Mouse (Mus musculus): ENCODE results near the gene Ulk4.

Ulk4 gene

DNA sequence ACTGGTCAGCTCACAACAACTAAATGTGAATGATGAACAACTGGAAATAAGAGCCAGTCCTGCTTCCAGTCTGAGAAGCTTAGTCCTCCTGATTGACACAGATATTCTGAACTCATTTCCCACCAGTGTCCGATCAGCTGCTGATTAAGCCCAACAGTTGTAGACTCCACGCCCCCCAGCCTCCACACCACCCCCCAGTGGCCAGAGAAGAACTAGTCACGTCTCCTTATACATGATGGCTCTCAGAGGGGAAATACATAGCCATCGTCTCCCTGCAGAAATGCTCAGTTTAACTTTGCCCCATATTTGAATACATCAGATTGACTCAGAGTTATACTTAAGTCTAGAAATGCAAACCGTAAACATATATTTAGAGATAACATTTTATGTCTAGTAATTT, 184.4 kb downstream of the Ulk4 start:
- peak in 1 of 2 experiments; percentile 36 for DNase-seq

DNA sequence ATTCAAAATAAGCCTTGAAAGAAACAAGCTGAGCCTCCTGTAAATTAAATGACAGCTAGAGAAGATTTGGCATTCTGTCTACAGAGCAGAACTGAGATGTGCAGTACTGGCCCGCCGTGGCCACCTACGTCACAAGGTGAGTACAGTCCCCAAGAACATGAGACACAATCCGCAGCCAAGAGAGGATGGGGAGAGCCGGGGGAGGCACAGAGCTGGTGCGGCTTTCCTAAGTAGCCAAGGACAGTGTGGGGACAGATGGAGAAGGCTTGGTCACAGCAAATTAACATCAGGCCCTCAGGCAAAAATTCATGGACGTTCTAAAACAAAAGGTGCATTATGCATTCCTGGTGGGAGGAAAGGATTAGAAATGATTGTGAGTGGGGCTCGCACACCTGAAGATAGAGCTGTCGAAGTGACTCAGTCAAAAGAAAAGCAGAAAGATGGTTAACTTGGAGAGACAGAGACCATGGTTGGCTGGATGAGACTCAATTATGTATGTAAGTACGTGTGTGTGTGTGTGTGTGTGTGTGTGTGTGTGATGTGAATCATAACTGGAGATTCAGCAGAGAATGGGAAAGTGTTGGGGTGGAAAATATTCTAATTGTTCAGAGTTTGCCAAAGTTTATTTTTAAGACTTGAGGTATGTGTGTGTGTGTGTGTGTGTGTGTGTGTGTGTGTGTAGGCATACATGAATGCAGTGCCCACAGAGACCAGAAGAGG, 185.8 kb downstream of the Ulk4 start:
- DNase-seq: no peak

DNA sequence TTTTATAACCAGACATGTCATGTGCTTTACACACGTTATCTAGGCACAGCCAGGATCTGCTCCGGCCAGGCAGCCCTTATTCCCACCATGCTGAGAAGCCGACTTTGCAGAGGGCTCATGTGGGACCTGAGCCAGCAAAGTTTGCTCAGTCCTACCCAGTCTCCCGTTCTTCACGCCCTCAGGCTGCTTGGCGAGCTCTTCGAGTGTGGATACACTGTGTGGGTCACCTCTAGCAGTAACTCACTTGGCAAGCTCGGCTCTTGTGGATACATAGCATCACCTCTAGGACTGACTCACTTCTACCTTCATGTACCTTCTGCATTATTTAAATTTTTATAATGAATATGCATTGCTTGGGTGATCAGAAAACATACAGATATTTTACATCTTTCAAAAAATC, 189.3 kb downstream of the Ulk4 start:
- DNase-seq: peak; percentile 61 to 72

DNA sequence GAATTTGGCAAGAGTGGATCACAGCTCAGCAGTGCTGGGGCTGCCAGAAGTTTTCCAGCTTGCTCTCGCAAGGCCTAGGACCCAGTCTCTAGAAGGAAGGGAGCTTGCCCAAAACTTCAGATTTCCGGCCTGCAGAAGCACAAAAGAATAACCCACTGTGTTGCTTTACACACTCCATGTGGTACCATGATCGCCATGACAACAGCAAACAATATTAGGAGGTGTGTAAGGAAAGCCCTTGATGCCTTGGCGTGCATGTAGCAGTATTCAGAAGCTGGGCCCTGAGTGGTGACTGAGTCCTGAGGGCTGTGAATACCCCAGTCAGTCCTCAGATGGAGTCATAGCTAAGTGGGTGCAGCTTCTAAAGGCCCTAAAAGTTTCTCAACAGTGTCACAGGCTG, 192.8 kb downstream of the Ulk4 start:
- DNase-seq: no peak

DNA sequence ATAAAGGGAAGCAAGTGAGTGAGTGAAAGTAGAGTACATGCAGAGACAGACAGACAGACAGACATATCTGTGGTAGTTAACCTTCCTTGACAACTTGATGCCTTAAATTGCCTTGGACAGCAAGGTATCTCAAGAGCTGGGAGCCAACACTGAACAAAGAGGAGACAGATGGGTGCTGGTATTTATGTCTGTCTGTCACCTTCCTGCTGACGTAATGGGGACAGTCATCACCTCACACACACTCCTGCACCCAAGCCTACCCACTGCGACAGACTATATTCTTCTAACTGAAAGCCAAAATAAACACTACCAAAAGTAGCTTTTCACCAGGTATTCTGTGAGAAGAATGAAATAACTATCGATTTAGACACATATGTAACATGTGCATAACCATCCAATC, 196.2 kb downstream of the Ulk4 start:
- DNase-seq: no peak

DNA sequence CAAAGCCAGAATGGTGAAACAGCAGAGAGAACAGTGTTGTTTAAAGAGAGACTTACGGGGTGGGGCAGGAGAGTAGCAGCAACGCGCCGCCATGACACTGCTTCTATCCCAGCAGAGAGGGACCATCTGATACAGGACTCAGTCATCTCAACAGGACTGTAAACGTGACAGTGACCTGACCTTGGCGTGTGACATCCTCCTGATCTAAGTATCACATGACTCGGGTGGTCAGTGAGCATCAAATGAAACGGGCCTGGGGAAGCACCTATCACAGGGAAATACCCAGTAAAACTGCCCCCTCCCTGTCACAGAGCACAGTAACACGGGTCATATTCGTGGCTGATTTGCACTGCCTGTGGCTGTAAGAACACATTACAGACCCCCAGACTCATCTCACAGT, 196.6 kb downstream of the Ulk4 start:
- DNase-seq: no peak

DNA sequence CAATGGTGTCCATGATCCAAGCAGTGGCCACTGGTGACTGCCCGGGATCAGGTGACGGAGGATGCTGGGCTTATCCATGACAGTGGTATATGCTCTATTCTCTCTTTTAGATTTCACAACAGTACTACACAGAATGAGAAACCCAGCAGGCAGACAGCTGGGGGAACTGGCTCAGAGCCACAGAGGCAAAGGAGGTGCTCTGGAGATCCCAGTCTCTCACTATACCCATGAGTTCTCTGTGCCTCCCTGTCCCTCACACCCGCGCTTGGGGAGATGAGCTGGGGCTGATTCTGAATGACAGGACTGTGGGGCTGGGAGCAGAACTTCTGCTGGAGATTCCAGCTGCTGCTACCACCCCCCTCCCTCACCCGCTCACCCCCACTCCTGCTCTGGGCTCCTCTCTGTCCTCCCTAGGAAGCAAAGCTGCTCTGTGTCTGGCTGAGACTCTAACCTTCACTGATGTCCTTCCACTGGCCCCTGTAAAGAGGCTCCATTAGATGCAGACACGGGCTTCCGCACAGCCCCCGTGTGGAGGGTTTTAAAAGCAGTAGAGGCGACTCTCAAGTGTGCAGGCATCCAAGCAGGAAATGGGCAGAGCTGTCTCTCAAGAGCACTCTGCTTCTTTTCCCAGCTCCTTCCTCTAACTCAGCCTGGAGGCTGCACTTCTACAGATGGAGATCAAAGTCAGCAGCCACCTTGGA, 197.5 kb downstream of the Ulk4 start:
- DNase-seq: peak in 1 of 2 experiments; percentile 39

DNA sequence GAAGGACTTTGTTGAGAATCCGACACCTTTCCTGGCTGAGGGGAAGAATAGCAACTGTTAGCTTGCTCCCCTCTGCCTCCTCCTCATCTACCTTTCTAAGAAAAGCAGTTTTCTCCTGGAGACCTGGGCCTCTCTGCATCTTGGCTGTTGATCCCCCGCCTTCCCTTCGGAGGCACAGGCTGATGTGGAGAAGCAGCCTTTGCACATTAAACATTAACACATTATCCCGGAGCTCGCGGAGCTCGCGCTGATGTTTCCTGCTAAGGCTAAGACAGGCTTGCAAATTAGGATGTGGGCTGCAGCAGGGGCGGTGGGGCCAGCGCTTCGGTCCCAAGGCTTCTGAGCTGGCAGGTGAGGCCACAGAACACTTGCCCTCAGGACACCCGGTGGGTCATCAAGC, 200.7 kb downstream of the Ulk4 start:
- DNase-seq: peak; percentile 51 to 56

DNA sequence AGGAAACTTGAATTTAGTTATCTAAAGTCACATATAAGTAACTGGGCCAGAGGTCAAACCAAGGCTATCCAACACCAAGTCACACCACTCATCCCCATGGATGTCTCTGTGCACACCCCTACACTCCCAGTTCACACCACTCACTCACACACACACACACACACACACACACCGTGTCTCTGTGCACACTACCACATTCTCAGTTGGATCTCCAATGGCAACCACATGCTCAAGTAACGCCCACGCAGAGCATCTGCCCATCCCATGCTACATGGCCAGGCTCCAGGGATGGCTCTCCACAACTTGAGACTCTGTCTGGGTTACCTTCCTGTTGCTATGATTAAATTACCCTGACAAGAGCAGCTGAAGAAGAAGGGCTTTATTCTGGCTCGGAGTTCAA, 201.8 kb downstream of the Ulk4 start:
- no peak for DNase-seq

DNA sequence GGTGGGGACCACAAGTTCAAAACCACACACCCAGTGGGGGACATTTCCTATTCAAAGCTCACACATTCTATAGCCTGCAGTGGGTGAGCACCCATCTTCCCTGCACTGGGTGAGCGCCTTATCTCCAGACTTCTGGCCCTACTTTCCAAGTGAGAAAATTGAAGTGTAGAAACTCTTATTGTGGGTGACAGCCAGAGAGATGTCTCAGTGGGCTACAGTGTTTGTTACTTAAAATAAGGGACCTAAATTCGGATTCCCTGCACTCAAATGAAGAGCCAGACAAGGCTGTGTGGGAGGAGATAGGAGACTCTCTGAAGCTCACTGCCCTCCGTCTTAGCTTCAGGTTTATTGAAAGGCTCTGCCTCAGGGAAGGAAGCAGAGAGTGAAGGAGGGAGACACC, 202.3 kb downstream of the Ulk4 start:
- DNase-seq: no peak

DNA sequence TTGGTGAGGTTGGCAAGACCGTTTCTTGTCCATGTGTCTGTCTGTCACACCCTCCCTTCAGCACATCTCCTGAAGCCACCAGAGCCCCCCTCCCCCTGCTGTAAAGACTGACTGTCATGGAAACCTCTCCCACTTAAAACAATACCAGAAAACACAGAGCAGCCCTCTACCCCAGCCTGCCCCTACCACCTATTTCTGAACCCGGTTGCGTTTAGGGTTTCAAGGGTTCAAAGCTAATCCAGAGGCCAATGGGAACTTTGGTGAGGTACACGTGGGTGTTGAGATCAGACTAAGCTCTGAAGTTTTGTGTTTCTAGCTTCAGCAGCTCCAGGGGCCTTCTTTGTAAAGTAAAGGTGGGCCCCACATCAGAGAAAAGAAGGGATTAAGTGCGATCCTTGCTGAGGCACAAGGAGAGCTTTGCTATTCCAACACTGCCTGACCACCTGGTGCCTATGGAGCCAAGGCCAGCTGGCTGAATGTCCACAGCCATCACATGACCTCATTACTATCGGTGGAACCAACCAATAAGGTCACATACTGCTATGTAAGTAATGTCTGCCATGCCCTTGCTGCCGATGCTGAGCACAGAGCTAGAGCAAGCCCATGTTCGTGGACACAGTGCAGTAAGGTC, 204.8 kb downstream of the Ulk4 start:
- DNase-seq: no peak

DNA sequence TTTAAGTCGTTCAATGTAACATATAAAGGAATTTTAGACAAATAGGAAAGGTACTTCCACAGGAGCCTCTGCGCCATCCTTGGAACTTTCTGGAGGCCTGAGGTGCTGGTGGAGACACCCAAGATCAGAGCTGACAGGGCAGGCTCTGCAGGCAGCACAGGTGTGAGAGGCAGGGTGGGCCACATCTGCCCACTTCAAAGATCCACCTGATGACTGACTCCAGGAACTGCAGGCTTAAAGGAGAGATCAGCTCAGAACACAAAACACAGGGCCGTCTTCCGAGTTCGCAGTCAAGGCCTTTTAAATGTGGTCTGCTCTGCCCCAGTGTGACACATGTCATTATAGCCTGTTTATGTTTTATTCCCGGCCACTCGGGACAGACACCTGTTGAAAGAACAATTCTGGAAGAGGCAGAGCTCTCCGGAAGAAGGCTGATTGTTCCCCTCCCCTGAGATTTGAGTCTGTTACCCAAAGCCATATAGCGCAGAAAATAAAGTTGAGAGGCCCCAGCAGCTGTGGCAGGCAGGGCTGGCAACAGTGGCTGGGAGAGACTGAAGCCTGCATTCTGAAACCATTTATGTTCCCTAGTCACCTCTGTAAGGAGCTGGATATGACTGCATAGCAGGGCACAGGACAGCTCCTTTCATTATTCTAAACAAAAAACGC, 205.4 kb downstream of the Ulk4 start:
- DNase-seq: no peak

DNA sequence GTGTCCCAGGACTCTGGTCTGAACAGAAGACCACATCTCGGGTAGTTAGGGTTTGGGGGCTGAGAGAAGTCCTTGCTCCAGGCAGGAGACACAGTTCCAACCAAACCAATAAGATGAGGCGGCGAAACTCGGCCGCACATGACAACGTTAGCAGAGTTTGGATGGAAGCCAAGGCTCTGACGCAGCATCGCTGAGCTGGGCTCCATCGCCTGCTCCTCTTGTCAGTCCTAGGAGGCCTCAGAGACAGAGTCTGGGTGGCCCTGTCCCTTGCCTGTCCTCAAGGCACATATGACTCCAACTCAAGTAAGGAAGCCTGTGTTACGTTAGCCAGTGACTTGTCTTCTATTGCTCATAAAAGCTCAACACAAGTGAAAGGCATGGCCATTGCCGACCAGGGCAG, 205.9 kb downstream of the Ulk4 start:
- DNase-seq: no peak

DNA sequence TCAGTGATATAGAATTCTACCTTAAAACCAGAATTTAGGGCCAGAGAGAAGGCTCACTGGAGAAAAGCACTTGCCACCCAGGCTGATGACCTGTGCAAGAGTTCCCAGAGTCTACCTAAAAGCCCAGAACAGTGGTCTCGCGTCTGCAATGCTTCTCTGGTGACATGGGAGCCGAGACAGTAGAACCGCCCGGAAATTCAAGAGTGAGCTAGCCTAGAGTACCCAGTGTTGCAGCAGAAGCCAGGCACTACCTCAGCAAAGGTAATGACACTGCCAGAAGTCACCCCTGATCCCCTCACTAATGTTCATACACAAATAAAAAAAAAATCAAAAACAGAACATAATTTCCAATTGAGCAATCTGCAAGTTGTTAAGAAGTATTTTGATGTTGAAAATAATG, 208.9 kb downstream of the Ulk4 start:
- no peak for DNase-seq

DNA sequence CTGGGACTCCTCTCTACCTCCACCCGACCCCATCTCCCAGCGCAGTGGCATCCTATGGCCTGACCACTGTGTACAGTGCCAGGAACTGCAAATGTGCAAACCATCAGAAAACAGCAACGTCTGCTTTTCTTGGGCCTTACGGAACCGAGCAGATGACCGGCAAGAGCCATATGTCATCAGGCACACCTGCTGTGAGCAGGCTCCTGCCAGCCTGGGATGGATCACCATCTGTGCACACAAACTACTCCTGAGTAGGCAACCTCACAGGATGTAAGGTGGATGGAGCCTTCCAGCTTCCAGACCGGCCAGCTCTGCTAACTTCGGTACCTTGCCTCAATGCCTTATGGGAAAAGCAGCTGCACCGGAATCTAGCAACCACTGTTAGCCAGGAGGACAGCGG, 210.0 kb downstream of the Ulk4 start:
- no peak for DNase-seq

DNA sequence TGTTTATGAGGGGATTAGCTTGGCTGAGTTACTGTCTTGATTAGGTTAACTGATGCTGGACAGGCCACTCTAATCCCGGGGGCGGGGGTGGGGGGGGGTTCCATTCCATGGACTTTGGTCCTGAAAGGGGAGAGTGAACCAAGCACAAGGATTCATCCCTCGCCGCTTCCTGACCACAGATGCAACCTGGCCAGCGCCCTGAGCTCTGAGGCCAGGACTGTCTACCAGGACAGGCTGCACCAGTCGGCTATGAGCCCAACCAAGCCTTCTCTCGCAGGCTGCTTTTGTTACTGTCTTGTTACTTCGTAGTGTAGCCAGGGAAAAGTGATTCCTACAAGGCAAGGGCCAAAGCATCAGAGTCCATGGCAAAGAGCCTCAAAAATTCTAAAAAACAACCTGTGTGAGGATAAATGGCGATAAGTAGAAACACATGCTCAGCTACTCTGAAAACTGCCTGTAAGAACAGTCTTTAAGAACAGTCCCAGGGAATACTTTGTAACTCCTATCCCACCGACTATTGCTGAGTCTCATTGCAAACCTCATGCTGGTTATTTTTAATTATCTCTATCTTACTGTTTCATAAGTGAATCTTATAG, 211.5 kb downstream of the Ulk4 start:
- no peak for DNase-seq

DNA sequence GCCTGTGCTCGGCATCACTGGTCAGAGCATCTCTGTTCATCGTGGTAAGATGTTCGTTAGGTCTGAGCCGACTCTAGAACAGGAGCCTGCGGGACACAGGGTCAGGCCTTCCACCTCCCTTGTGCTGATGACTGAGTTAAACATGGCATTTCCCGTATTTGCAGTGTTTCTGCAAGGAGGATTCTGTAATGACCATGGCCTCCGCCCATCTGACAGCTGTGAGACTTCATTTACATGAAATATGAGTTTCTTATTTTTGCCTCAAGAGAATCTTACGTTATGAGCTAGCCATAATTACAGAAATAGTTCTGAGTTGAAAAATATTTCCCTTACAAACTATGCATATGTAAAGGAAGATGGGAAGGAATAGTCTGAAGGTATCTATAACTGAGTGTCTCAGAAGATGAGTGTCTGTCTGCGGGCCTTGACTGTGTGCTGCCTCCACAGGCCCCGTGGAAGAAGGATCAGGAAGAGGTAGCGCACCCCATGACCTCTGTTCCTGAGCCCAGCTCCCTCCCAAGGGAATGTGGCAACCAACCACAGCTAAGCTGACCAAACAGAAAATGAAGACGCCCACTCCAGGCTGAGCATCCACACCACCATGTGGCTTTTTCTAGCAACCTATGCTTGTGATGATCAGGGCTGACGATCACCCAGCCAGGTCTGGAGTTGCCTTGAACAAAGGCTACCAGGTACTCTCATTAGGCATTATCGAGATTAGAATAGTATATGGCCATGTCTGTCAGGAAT, 212.2 kb downstream of the Ulk4 start:
- DNase-seq: no peak

DNA sequence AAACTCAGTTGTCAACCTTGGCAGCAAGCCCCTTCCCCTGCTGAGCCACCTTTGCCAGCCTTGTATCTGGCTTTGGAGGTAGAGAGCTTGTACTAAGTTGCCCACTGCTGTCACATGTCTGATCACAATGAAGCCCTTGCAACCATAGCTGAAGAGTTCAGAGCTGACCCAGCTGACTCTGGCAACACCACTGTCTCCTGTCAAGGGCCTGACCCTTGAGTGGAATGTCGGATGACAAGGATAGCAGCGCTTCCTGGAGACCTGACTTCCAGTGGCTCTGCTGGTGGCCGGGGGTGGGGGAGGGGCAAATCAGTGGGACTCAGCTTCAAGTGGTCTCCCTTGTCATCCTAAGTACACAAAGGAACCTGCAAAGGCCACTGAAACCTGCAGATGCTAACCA, 214.3 kb downstream of the Ulk4 start:
- DNase-seq: no peak

DNA sequence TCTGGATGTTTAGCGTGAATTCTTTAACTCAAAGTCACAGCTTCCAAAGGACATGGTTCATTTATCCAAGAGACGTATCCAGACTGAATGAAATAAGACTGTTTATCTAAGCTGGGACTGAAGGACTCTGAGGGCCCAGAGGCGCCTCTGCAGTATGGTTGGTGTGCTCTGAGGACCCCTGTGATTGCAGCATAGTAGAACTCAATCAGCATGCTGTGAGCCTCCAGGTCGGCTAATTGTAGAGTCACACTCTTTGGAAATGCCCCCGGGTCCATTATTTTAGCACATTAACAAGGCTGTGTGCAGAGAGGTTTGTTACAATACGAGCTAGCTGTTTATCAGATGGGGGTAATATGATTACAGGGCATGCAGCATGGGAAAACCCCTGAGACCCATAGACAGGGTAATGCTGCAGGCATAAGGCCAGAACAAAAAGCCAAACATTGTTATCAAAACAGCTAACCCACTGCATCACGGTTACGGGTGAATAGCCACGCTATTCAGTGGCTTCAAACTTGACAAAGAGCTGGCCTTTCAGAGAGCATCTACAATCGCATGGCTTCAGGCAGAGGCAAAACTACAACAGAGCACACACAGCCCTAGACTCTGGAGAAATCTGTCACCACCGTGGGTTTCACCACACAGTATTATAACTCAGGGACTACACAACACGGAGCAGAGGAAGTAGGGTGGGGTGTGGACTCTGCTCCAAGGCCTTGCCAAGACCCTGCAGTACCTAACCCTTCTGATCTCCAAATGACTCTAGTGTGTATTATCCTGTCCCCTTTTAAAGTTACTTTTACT, 215.0 kb downstream of the Ulk4 start:
- no peak for DNase-seq

DNA sequence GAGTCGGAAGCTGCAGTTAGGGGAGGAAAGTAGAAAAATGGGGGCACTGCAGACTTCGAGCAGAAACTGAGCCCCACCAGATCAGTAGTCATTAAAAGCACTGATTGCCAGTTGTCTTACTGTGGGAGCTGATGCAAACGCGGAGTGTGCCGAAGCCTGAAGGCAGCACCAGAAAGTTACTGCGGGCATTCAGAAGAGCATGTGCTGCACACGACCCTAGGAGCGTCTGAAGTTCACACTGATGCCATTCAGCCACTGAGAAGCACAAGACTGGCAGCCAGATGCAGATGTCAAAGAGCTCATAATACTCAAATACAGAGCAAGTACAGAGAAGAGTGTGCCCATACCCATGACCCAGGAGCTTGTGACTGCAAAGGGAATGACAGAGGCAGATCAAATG, 216.7 kb downstream of the Ulk4 start:
- DNase-seq: no peak

DNA sequence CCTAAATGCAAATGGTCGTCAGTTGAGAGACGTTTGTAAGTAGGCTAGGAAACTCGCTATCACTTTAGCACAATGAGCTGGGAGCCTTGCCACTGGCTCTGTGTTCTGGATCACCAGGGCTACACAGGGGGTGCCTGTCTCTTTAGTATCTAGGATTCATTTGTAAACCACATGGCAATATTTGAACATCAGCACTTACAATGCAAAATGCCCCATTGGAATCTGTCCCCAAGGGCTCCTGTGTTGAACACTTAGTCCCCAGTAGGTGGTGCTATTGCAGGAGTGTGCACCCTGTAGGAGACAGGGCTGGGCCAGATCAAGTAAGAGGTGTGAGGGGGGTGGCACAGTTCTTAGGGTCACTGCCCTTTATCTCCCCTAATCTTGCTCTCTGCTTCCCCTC, 217.7 kb downstream of the Ulk4 start:
- DNase-seq: peak; percentile 14 to 33

DNA sequence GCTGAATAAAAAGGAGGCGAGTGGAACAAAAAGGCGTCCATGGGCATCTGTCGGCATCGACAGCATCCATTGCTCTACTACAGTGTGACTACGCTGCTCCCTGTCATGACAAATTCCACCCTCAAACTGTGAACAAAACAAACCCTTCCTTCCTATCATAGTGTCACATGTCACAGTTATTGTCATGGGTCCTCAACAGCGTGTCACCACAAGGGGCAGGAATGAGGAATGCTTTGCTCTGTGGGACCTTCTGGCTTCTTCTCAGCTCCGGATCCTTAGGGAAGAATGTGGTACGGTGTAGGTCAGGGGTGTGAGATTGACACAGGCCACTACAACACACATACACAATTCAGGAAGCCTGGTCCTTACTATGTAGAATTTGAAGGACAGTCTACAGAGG, 218.5 kb downstream of the Ulk4 start:
- peak in 1 of 2 experiments; percentile 11 for DNase-seq
